ENCODE assay signal across 10 mouse cellular contexts in genomic region chr16:23151423-23151822, GRCm38 (mm10). TPM values are rescaled to one million over a fixed set of nuclear protein-coding genes. Genes with fewer than 3 reads are reported as not detected.
DNase-seq lines count a peak whose midpoint lies in the region; TF ChIP-seq lines count a peak whose summit lies in the region.
"Had no signal": no experiment of that assay in that cellular context is flagged by ENCODE, and none has a peak within 500 bp of the region (broad histone marks: within the 10 kb centered on the region; RNA-seq: fewer than 3 reads in every experiment).

No protein-coding gene starts in this region.

- H3K27me3 ChIP-seq in thymus, adult 2 months (ENCODE audit: control insufficient read depth, insufficient read depth, low read length) = no peaks in the 10 kb centered on the region
- H3K27me3 ChIP-seq: heart, embryonic 15.5 days; midbrain, embryonic 12.5 days had no signal

- no peak for TF ChIP-seq CTCF in thymus, adult 2 months (IDR thresholded peaks at IDR 0.05; ENCODE audit: borderline replicate concordance, control insufficient read depth, extremely low read depth, insufficient read depth, low read length, poor library complexity)

- no peak overlapping the region for H3K27ac ChIP-seq in thymus, adult 2 months (ENCODE audit: control insufficient read depth, insufficient read depth, low read length)
- H3K27ac ChIP-seq: heart, embryonic 15.5 days; midbrain, embryonic 12.5 days had no signal

- DNase-seq in gastrocnemius, adult 18-20 months (ENCODE audit: low spot score) = peak; percentile 39
- no peak for DNase-seq in gastrocnemius, postnatal 10 days
- peak; percentile 42 to 49 for DNase-seq in right cerebral cortex, postnatal 10 days (ENCODE audit: low spot score in 2 of 2)
- DNase-seq in right cerebral cortex, postnatal 4 days = no peak
- DNase-seq in embryo, embryonic 9.5 days (ENCODE audit: extremely low spot score) = peak; percentile 9
- DNase-seq in left cerebral cortex, adult 18-20 months (ENCODE audit: low spot score in 2 of 2) = peak; percentile 22 to 25
- DNase-seq in thymus, adult 2 months = peak; percentile 57
- DNase-seq in gastrocnemius, postnatal 4 days (ENCODE audit: low spot score in 2 of 2) = no peak

- no peak overlapping the region for H3K4me3 ChIP-seq in thymus, adult 2 months (ENCODE audit: control insufficient read depth, insufficient read depth, low read length)
- H3K4me3 ChIP-seq: heart, embryonic 15.5 days; midbrain, embryonic 12.5 days had no signal

- no peak for TF ChIP-seq POLR2A in thymus, adult 2 months (IDR thresholded peaks at IDR 0.05; ENCODE audit: control insufficient read depth, extremely low read depth, insufficient read depth, low read length, poor library complexity)

- H3K36me3 ChIP-seq in thymus, adult 2 months (ENCODE audit: control insufficient read depth, insufficient read depth, low read length) = no peaks in the 10 kb centered on the region
- H3K36me3 ChIP-seq: heart, embryonic 15.5 days; midbrain, embryonic 12.5 days had no signal

- 13% methylated on average over 2 of the region's 2 CpGs for WGBS in thymus, adult 2 months

- peaks cover 4% of the 10 kb centered on the region for H3K4me1 ChIP-seq in thymus, adult 2 months (replicated peaks; ENCODE audit: control insufficient read depth, insufficient read depth, low read length)
- H3K4me1 ChIP-seq: heart, embryonic 15.5 days; midbrain, embryonic 12.5 days had no signal

RNA-seq across cellular contexts. Expression of gene Adipoq, which starts 5.1 kb away (rescaled TPM):
- total RNA-seq in gastrocnemius, adult 18-20 months (2021) = 10 to 100 TPM; 10.9 to 32.0 TPM
- 10 to 100 TPM; 12.4 to 15.1 TPM for total RNA-seq in gastrocnemius, postnatal 10 days (2021)
- total RNA-seq in left cerebral cortex, adult 18-20 months (2021) = not detected
- 52.4 and 61.3 TPM in 2 replicates for polyA plus RNA-seq in thymus, adult 2 months (2012; rRNA removed)
- 10 to 100 TPM; 35.8 to 82.7 TPM for total RNA-seq in gastrocnemius, postnatal 4 days (2021)
- polyA plus RNA-seq: heart, embryonic 15.5 days; midbrain, embryonic 12.5 days had no signal

RNA-seq across cellular contexts. Expression of gene Rfc4, which starts 23.9 kb away (rescaled TPM):
- 1 to 10 TPM; 7.1 to 7.5 TPM for total RNA-seq in gastrocnemius, adult 18-20 months (2021)
- 1 to 10 TPM; 7.4 to 8.2 TPM for total RNA-seq in gastrocnemius, postnatal 10 days (2021)
- 1 to 10 TPM; 5.0 to 6.5 TPM for total RNA-seq in left cerebral cortex, adult 18-20 months (2021)
- 2.6 and 3.4 TPM in 2 replicates for polyA plus RNA-seq in thymus, adult 2 months (2012; rRNA removed)
- 10 to 100 TPM; 16.2 to 16.4 TPM for total RNA-seq in gastrocnemius, postnatal 4 days (2021)

RNA-seq across cellular contexts. Expression of gene Eif4a2, which starts 44.2 kb away (rescaled TPM):
- total RNA-seq in gastrocnemius, adult 18-20 months (2021) = 100 to 1,000 TPM; 405 to 416 TPM
- total RNA-seq in gastrocnemius, postnatal 10 days (2021) = 100 to 1,000 TPM; 272 to 309 TPM
- total RNA-seq in left cerebral cortex, adult 18-20 months (2021) = 100 to 1,000 TPM; 894 to 957 TPM
- polyA plus RNA-seq in thymus, adult 2 months (2012; rRNA removed) = 109 and 137 TPM in 2 replicates
- total RNA-seq in gastrocnemius, postnatal 4 days (2021) = 100 to 1,000 TPM; 274 to 300 TPM

Comparison
In these comparisons a context has a peak if more than half of its experiments do, and no peak if none do; other contexts are left out.
1. DNase-seq: peak in gastrocnemius, adult 18-20 months (single experiment), right cerebral cortex, postnatal 10 days (2 of 2), embryo, embryonic 9.5 days (single experiment), left cerebral cortex, adult 18-20 months (2 of 2) and thymus, adult 2 months (single experiment); none in gastrocnemius, postnatal 10 days (single experiment), right cerebral cortex, postnatal 4 days (single experiment) and gastrocnemius, postnatal 4 days (0 of 2).
2. RNA of gene Adipoq, which starts 5.1 kb away (total RNA-seq): 35.8 to 82.7 TPM in gastrocnemius, postnatal 4 days, 10.9 to 32.0 TPM in gastrocnemius, adult 18-20 months and 12.4 to 15.1 TPM in gastrocnemius, postnatal 10 days; not detected in left cerebral cortex, adult 18-20 months; every median in the first group is over 10 times any median in the second.